Mouse (Mus musculus): ENCODE measurements at regions not wholly inside any gene's neighbourhood (a gene's known extent, or its start where the extent isn't known, plus 50 kb on each side); places are given as distances from the start of the nearest gene placed in this dataset.

- TF ChIP-seq CTCF (IDR thresholded peaks at IDR 0.05; ENCODE audit: borderline replicate concordance, extremely low read depth, insufficient read depth, insufficient read length) (no peak), POLR2A (IDR thresholded peaks at IDR 0.05; ENCODE audit: borderline replicate concordance, extremely low read depth, insufficient read depth, insufficient read length, poor library complexity, severe bottlenecking) (no peak)
Measured at GRCm38 (mm10) chr5:52280871-52281270, 82.7 kb upstream of the Sod3 start.
